Mouse (Mus musculus) regulatory T cell (primary cell): ENCODE measurements at regions not wholly inside any gene's neighbourhood (a gene's known extent, or its start where the extent isn't known, plus 50 kb on each side); places are given as distances from the start of the nearest gene placed in this dataset.

Experiments
- in situ Hi-C: fragments of 300-600 bp; cut with MboI, MseI; formaldehyde crosslinking; loops from one replicate; pipeline ENCODE4 v1.15.1; 2025; ENCODE audit warnings: high pct_unique_total_duplicates

- in situ Hi-C loops = no loop called here
These were observed 269.7 kb downstream of the Efnb2 start for GRCm38 (mm10) chr8:8391321-8391720.

- in situ Hi-C loops = no loop called here
These were observed 282.8 kb downstream of the Efnb2 start for GRCm38 (mm10) chr8:8378248-8378647.

- in situ Hi-C loops = no loop called here
These were observed 284.3 kb downstream of the Efnb2 start for GRCm38 (mm10) chr8:8376791-8377190.

- in situ Hi-C loops = no loop called here
These were observed 284.7 kb downstream of the Efnb2 start for GRCm38 (mm10) chr8:8376379-8376778.

- in situ Hi-C loops = no loop called here
These were observed 293.7 kb downstream of the Efnb2 start for GRCm38 (mm10) chr8:8367282-8367871.

GRCm38 (mm10) chr8:8361941-8362537 lies 299.0 kb downstream of the Efnb2 start:
- in situ Hi-C loops = no loop called here

- in situ Hi-C loops = no loop called here
These were observed 300.5 kb downstream of the Efnb2 start for GRCm38 (mm10) chr8:8360586-8360985.

- in situ Hi-C loops = no loop called here
These were observed 306.1 kb downstream of the Efnb2 start for GRCm38 (mm10) chr8:8354977-8355376.

- in situ Hi-C loops = no loop called here
These were observed 316.4 kb downstream of the Efnb2 start for GRCm38 (mm10) chr8:8344661-8345060.

GRCm38 (mm10) chr8:8335256-8335972 lies 325.6 kb downstream of the Efnb2 start:
- in situ Hi-C loops = no loop called here

GRCm38 (mm10) chr8:8334515-8334914 lies 326.5 kb downstream of the Efnb2 start:
- in situ Hi-C loops = no loop called here

- in situ Hi-C loops = no loop called here
These were observed 329.8 kb downstream of the Efnb2 start for GRCm38 (mm10) chr8:8331249-8331648.

- in situ Hi-C loops = no loop called here
These were observed 332.9 kb downstream of the Efnb2 start for GRCm38 (mm10) chr8:8328010-8328666.

- in situ Hi-C loops = no loop called here
These were observed 334.8 kb downstream of the Efnb2 start for GRCm38 (mm10) chr8:8326066-8326834.

GRCm38 (mm10) chr8:8325420-8325819 lies 335.6 kb downstream of the Efnb2 start:
- in situ Hi-C loops = no loop called here

GRCm38 (mm10) chr8:8324520-8324919 lies 336.5 kb downstream of the Efnb2 start:
- in situ Hi-C loops = no loop called here

GRCm38 (mm10) chr8:8308253-8308652 lies 352.8 kb downstream of the Efnb2 start:
- in situ Hi-C loops = no loop called here

- in situ Hi-C loops = no loop called here
These were observed 353.6 kb downstream of the Efnb2 start for GRCm38 (mm10) chr8:8307487-8307886.

- in situ Hi-C loops = loop anchor here (5.0 kb wide), 1 partner anchor 468 kb away; no protein-coding TSS in a partner anchor
These were observed 360.9 kb downstream of the Efnb2 start for GRCm38 (mm10) chr8:8299965-8300767.

GRCm38 (mm10) chr8:8292577-8293247 lies 368.3 kb downstream of the Efnb2 start:
- in situ Hi-C loops = no loop called here
